Mouse (Mus musculus) retina, adult 2 months (tissue): ENCODE data around the gene Kir3dl1.
"Not testable (repeated sequence)": the region's sequence is repeated elsewhere in the genome, so short reads cannot be mapped to it uniquely, and the experiment has no call there.

Experiments used
- DNase-seq: peaks from one replicate; pipeline ENCODE4 v3.0.0-alpha.2; 2012; ENCODE audit warnings: low read depth, low spot score

The Kir3dl1 gene

GRCm38 (mm10) chrX:136517699-136518098 is at the start of gene Kir3dl1:
Gene Kir3dl1 (plus strand): TSS chrX:136517999.
- not testable (repeated sequence) for DNase-seq

DNA sequence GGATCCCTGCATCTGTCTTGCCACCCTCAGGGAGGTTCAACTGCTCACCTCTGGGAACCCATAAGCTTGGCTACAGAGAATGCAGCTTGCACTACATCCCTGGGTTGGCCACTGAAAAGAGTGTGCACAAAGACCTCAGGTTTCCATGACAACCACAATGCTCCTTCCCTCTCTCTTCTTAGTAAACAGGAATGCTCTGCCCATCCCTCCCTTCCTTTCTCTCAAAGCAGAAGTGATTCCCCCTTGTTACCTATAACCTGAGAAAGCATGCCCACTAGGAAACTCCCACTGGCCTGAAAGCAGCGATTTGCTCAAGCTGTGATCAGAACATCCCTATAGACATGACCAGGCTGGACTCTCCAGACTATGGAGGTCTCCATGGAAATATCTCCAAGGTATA is 26.2 kb downstream of the Kir3dl1 start, which contains the start of gene Kir3dl2:
Gene Kir3dl2, minus strand, starts transcription at position 101 of the 400 bp plus-strand sequence.
- not testable (repeated sequence) for DNase-seq

DNA sequence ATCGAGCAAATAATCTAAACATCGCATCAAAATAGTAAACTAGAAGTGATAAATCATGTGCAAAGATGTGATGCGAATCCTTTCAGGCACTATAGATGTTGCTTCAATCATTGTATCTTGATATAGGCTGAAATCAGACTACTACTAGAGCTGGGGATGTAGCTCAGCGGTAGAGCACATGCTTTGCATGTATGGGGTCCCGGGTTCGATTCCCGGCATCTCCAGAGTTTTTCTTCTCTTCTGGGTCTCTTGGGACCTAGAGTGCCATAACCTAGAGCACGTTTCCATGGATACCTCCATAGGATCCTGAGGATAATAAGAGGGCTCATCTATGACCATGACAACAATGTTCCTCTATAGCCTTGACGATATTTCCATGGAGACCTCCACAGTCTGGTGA is 51.3 kb downstream of the Kir3dl1 start:
- DNase-seq, result not testable (repeated sequence)
